ENCODE assay signal across 7 mouse cellular contexts in genomic region chr12:52699961-52700696, GRCm38 (mm10). TPM values are rescaled to one million over a fixed set of nuclear protein-coding genes. Genes with fewer than 3 reads are reported as not detected.
DNase-seq lines count a peak whose midpoint lies in the region; ATAC-seq lines count a peak whose summit lies in the region.

No protein-coding gene starts in this region.

- H3K27me3 ChIP-seq in embryonic facial prominence, embryonic 11.5 days (ENCODE audit: control insufficient read depth, insufficient read depth, low read length) = no peaks in the 10 kb centered on the region
- no peaks in the 10 kb centered on the region for H3K27me3 ChIP-seq in limb, embryonic 12.5 days

- peak overlapping the region; percentile 24 for H3K4me2 ChIP-seq in embryonic facial prominence, embryonic 11.5 days (ENCODE audit: low read depth, low read length)
- H3K4me2 ChIP-seq in limb, embryonic 12.5 days = peak overlapping the region; percentile 56

- no peaks in the 10 kb centered on the region for H3K9me3 ChIP-seq in embryonic facial prominence, embryonic 11.5 days (replicated peaks; ENCODE audit: control insufficient read depth, low read length)
- H3K9me3 ChIP-seq in limb, embryonic 12.5 days = no peaks in the 10 kb centered on the region

- H3K9ac ChIP-seq in embryonic facial prominence, embryonic 11.5 days (replicated peaks; ENCODE audit: low read length) = peak overlapping the region; percentile 50; the same call in 1 of the 2 replicates
- H3K9ac ChIP-seq in limb, embryonic 12.5 days (replicated peaks) = no peak overlapping the region

- H3K36me3 ChIP-seq in embryonic facial prominence, embryonic 11.5 days (replicated peaks; ENCODE audit: control insufficient read depth, insufficient read depth, low read depth, low read length) = no peaks in the 10 kb centered on the region
- no peaks in the 10 kb centered on the region for H3K36me3 ChIP-seq in limb, embryonic 12.5 days

- H3K4me3 ChIP-seq in embryonic facial prominence, embryonic 11.5 days (ENCODE audit: low read depth, low read length) = peak overlapping the region; percentile 24
- H3K4me3 ChIP-seq in limb, embryonic 12.5 days (replicated peaks) = peak overlapping the region; percentile 23; the same call in 1 of the 2 replicates

- peak; percentile 37 for DNase-seq in right cerebral cortex, adult 18-20 months
- no peak for DNase-seq in right cerebral cortex, postnatal 36 days (ENCODE audit: low spot score in 2 of 2)
- DNase-seq in embryonic facial prominence, embryonic 11.5 days (ENCODE audit: low spot score) = peak; percentile 33
- no peak for DNase-seq in ovary, postnatal 14 days (ENCODE audit: low spot score)
- DNase-seq in adrenal gland, postnatal 4 days (ENCODE audit: low spot score in 2 of 2) = no peak
- no peak for DNase-seq in frontal cortex, postnatal 36 days (ENCODE audit: low spot score in 2 of 2)

- 23% methylated on average over 15 of the region's 15 CpGs for WGBS in embryonic facial prominence, embryonic 11.5 days
- WGBS in limb, embryonic 12.5 days = 28% methylated on average over 15 of the region's 15 CpGs

- no peak for ATAC-seq in embryonic facial prominence, embryonic 11.5 days (replicated peaks; ENCODE audit: insufficient number of reproducible peaks, low FRiP score, low TSS enrichment, low read depth)
- no peak for ATAC-seq in limb, embryonic 12.5 days (ENCODE audit: insufficient number of reproducible peaks, insufficient read depth, low FRiP score, low TSS enrichment, low read depth)

- H3K4me1 ChIP-seq in embryonic facial prominence, embryonic 11.5 days (ENCODE audit: control insufficient read depth, insufficient read depth, low read length) = peaks cover 3% of the 10 kb centered on the region; the same call in 1 of the 2 replicates
- peaks cover 55% of the 10 kb centered on the region for H3K4me1 ChIP-seq in limb, embryonic 12.5 days (replicated peaks)

- H3K27ac ChIP-seq in embryonic facial prominence, embryonic 11.5 days (replicated peaks; ENCODE audit: low read depth, low read length) = 0 out of 2 replicates have a peak overlapping the region, but pooled peaks have one; percentile 28
- peak overlapping the region; percentile 79 for H3K27ac ChIP-seq in limb, embryonic 12.5 days

RNA-seq across cellular contexts. Expression of gene Akap6, which starts 0.9 kb away (rescaled TPM):
- 4.5 and 5.2 TPM in 2 replicates for polyA plus RNA-seq in embryonic facial prominence, embryonic 11.5 days (2014; fragmentation: Nextera tagmentation; extraction: Ambion mirVana)
- 0.88 and 0.94 TPM in 2 replicates for polyA plus RNA-seq in limb, embryonic 12.5 days (2016; fragmentation: Nextera tagmentation; extraction: Ambion mirVana)
- 1 to 10 TPM; 8.4 to 9.2 TPM for total RNA-seq in adrenal gland, postnatal 4 days (2021)

Comparison
In these comparisons a context has a peak if more than half of its experiments do, and no peak if none do; other contexts are left out.
1. DNase-seq: peak in right cerebral cortex, adult 18-20 months (single experiment) and embryonic facial prominence, embryonic 11.5 days (single experiment); none in right cerebral cortex, postnatal 36 days (0 of 2), ovary, postnatal 14 days (single experiment), adrenal gland, postnatal 4 days (0 of 2) and frontal cortex, postnatal 36 days (0 of 2).